Mouse (Mus musculus) adrenal gland, adult 2 months (tissue): ENCODE data around the gene Fam57a. TPM values are rescaled to one million over a fixed set of nuclear protein-coding genes. Genes with fewer than 3 reads are reported as not detected.

Experiments
- DNase-seq: peaks from one replicate; pipeline ENCODE4 v3.0.0; 2021
- long read RNA-seq: library from polyadenylated mRNA; stranded (forward); transcript quantifications from one replicate; pipeline ENCODE4 v2.0.0, GENCODE M21; 2021
- polyA plus RNA-seq: library from polyadenylated mRNA; depleted of rRNA; stranded (reverse); fragments of >200 nt; gene quantifications from 2 replicates; pipeline ENCODE4 v1.2.3, GENCODE M21; 2012; rRNA removed
- total RNA-seq, 2 experiments: library from RNA; stranded (reverse); gene quantifications; 2 replicates each; pipeline ENCODE4 v1.2.3; 2021

Fam57a gene
- total RNA-seq (1 to 10 TPM; 5.6 to 5.8 TPM), polyA plus RNA-seq (7.3 and 9.8 TPM in 2 replicates)
- long read RNA-seq, partial matches to known transcripts: 0 of 6 reads
- long read RNA-seq, other reads (novel, unspliced or antisense): 1 of 6 reads

GRCm38 (mm10) chr11:76179495-76180145 is at the start of gene Fam57a, which contains the start of gene Vps53:
Gene Fam57a, plus strand, starts transcription at chr11:76179671.
Gene Vps53, minus strand, starts transcription at chr11:76179647.
- peak; percentile 94 for DNase-seq

DNA sequence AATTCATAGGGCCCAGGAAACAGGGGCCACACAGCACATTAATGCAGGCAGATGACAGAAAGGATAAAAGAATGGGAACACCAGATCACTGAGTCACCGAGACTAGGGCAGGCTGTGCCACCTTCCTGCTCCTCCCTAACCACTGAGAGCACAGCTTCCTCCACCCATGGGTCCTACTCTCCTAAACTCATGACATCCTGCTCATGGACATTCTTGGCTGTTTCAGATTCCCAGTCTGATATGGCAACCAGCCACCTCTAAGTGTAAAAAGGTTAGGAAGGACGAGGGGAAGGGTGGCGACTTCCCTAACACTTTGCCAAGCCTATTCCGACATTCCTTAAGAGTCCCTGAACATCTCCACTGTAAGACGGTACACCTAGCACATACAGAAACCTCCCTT is 48.6 kb upstream of the Fam57a start:
- peak; percentile 45 for DNase-seq

GRCm38 (mm10) chr11:76135641-76136437 is 43.6 kb upstream of the Fam57a start:
- DNase-seq: peak; percentile 74

GRCm38 (mm10) chr11:76137996-76138395 is 41.5 kb upstream of the Fam57a start:
- DNase-seq: peak; percentile 21

- no peak for DNase-seq
Observed at GRCm38 (mm10) chr11:76144386-76144785, 35.1 kb upstream of the Fam57a start.

DNA sequence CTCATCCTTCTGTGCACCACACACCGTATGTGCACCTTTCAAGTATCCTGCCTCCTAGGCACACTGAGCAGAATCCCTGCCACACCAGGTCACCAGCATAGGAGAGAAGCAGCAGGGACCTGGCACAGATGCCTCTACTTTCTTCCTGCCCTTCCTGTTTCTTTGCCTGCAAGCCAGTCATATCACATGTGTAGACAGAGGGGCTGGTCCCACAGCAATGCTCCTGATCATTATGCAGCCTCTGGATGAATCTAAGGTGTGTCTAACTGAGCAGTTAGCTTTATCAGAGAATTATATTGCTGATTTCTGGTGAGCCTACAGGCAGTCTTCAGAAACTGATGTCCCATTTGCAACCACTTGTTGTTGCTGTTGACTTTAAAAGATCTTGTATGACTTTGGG is 34.3 kb upstream of the Fam57a start:
- DNase-seq: no peak

DNA sequence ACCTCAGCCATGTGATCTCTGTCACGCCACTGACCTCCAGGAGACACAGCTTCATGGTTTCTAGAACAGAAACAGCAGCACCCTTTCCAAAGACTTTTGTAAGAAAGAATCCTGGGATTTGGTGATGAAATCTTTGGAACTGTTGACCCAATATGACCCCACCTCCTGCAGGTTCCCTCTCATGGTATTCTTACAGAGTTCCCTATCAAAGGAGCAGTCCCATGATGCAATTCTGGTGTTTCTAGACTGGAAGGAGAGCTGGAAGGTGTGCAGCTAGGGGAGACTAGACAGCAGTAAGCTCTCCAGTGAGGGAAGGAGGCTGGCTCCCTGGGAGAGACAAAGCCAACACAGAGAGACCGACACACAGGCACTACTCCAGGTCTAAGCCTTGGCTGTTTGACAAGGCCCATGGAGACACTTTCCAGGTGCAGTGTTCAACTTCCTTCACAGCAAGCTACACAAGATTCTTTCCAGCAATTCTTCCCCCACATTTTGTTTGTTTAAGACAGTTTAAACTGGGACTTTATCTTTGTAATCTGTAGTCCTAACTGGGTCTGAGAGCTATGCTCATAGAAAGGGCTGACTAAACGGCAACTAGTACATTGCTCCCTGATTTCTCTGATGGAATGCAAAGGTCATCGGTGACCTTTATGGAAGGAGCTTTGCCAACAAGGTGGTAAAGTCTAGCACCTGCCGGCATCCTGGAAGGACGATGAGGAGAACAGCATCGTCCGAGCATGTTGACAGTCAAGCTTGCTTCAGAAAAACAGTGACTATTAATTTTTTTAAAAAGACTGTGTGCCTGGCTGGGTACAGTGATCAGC is 33.1 kb upstream of the Fam57a start:
- no peak for DNase-seq

DNA sequence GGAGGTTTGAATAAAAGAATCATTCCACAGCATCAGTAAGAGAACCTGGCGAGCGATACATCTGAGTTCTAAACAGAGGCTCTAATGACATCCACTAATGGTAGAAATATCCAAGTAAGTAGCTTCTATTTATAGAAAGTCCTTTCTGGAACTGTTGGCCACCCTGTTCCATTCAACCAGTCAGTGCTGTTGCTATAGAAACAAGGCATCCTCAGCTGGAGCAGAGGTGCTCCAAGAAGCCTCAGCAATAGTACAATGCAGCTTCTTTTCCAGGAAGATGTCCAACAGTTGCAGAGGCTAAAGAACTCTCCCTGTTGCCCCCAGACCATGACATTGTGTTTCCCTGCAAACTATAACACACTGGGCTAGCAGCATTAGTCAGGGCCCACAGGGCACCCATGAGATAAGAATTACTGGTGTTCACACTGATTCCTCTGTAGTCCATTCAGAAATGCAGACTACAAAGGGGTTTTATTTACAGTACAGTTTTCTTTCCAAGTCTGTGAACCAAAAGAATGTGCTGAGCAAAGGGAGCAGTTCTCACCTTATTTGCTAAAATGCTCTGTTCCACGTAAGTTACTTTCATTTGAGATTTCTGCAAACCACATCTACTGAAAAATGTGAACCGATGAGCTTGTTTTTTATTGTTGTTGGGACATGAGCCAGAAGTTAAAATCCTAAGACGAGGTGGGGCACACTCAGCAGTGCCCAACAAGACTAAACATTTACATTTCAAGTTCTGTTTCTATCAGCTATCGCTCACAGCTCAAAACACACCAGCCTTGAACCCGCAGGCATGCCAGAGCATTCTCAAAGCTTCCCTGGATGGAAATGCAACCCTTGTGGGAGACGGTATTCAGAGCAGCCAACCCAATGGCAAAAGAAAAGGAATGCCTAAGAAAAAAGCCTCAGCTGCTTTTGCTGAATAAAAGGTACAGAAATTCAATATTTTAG is 31.1 kb upstream of the Fam57a start:
- DNase-seq: no peak

- no peak for DNase-seq
Observed at GRCm38 (mm10) chr11:76150980-76151379, 28.5 kb upstream of the Fam57a start.

DNA sequence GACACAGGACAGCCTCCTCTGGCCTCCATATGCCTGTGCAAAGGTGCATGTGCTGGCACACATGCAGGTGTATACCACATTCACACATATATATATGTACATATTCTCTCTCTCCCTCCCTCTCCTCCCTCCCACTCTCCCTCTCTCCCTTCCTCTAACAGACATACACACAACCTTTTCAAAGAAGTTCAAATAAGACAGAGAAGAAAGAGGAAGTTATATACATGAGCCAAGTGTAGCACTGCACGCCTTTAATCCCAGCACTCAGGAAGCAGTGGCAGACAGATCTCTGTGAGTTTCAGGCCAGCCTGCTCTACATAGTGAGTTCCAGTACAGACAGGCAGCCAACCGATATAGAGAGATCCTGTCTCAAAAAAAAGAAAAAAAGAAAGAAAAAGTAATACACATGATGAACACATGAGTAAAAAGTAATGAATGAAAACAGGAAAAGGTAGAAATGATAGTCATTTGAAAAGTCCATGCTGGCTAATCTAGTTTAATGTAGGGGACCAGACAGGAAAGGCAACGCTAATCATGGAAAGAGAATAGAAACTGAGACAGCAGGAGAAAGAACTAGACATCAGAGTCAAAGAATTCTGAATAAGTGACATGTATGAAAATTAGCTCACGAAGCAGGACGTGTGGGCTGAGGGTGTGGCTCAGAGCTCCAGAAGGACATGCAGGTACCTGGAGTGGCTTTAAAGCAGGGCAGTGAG is 26.1 kb upstream of the Fam57a start:
- no peak for DNase-seq

DNA sequence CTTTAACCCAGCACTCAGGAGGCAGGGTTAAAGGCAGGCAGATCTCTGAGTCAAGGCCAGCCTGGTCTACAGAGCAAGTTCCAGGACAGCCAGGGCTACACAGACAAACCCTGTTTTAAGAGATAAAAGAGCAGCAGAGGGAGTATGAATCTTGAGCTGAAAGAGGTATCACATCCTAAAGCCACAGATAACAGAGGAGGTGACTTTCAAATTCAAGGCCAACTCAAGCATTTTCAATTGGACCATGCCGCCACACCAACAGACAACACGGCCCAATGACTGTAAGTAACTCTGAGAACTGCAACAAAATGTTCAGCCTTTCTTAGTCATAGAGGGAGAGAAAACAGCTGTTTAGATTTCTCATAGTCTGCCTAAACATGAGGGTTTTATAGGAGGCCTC is 25.3 kb upstream of the Fam57a start:
- DNase-seq: no peak

DNA sequence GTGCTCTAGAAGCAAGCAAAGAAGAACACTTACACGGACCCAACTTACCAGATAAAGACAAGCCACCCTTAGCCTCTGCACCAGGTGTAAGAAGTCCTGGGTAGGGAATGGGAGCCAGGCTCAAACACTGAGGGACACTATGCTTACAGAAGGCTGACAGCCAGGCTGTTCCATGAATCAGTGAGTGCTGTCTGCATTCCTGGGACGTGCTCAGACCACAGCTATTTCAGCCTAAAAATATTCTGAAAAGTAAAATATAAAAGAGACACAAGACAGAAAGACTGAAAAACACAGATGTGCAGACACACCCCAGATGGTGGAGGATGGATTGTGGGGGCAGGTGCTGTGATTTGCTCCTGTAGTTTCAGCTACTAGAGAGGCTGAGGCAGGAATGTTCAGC is 24.6 kb upstream of the Fam57a start:
- no peak for DNase-seq

- DNase-seq: no peak
Observed at GRCm38 (mm10) chr11:76158375-76158774, 21.1 kb upstream of the Fam57a start.

- DNase-seq: no peak
Observed at GRCm38 (mm10) chr11:76160251-76160650, 19.2 kb upstream of the Fam57a start.

DNA sequence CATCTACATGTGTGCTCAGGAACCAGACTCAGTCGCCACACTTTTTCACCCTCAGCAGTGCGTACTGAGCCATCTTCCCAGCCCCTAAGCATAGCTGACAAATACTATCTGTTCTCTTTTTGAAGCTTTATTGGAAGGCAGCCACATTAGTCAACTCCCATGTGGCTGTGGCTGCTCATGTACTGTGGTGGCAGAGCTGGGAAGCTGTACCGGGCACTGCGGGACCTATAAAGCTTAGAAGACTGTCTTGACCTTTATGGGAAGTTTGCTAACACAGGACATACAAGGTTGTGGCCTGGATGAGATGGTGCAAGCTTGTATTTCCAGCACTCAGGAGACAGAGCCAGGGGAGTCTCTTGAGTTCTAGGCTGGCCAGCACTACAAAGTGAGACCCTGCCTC is 12.8 kb upstream of the Fam57a start:
- DNase-seq: peak; percentile 61

- DNase-seq: peak; percentile 93
Observed at GRCm38 (mm10) chr11:76167079-76167765, 12.2 kb upstream of the Fam57a start.

GRCm38 (mm10) chr11:76168976-76169375 is 10.5 kb upstream of the Fam57a start:
- DNase-seq: no peak

DNA sequence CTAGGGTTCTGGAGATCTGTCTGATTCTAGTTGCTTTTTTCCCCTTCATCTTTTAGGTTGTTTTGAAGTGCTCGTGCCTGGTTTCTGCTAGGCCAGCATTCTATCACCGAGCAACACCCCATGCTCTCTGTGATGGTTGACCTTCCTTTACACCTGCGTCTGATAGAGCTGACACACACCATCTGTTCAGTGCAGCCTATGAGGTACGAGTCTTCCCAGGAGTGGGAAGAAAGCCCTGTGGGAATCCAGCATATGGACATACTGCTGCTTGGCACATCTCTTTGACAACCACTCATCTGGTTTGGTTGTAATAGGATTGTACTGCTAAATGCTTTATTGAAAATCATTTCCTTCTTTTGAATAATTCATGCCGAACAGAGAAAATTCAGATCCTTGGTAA is 9.3 kb upstream of the Fam57a start:
- DNase-seq: no peak

DNA sequence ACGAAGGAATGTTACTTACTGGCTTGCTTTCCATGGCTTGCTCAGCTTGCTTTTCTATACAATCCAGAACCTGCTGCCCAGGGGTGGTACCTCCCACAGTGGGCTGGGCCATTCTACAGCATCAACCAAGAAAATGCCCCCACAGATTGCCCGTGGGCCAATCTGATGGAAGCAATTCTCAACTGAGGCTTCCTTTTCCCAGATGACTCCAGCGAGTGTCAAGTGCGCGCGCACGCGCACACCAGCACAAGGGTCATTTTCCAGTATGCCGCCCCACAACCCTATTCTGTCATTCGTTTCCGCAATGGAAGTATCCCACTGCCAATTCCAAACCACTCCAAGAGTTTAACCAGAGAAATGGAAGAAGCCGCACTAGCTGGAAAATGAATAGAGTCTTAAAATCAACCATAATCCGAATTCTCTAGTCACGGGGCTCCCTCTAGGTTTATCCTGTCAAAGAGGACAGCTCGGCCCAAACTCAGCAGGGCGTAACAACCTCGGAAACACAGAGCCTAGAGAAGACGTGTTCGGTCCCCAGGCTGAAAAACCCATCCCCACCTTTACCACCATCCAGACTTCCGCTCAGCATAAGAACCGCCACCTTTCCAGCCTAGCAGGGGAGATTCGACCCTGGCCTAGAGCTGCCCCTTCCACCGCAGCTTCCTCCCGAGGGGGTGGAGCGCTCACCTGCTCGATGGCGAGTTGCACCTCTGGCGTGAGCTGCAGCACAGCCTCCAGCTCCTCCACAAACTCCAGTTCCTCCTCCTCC is 561 bp upstream of the Fam57a start:
- DNase-seq: peak; percentile 47
